Mouse (Mus musculus) heart, embryonic 11.5 days (tissue): ENCODE measurements around the gene Akt2. TPM values are rescaled to one million over a fixed set of nuclear protein-coding genes. Genes with fewer than 3 reads are reported as not detected.

Experiments used
- ATAC-seq: fragments of 200-750 bp; cut with Nextera tagmentation; replicated peaks from 2 replicates; pipeline ENCODE4 v1.8.0; 2017; ENCODE audit warnings: moderate library complexity; ENCODE audit not compliant: insufficient number of reproducible peaks, low FRiP score, low TSS enrichment
- H3K27ac ChIP-seq: fragments of 300-500 bp; sonication (generic); 2 replicates; pipeline ENCODE4 v1.5.1; 2014; ENCODE audit warnings: mild to moderate bottlenecking, low read depth, low read length
- H3K27me3 ChIP-seq: fragments of 300-500 bp; sonication (generic); 2 replicates; pipeline ENCODE4 v1.6.1; 2014; ENCODE audit warnings: mild to moderate bottlenecking, low read length, mixed read lengths; ENCODE audit not compliant: control insufficient read depth, insufficient read depth
- H3K36me3 ChIP-seq: fragments of 300-500 bp; sonication (generic); 2 replicates; pipeline ENCODE4 v1.6.1; 2014; ENCODE audit warnings: mild to moderate bottlenecking, low read length, moderate library complexity, mixed read lengths; ENCODE audit not compliant: control insufficient read depth, insufficient read depth
- H3K4me1 ChIP-seq: fragments of 300-500 bp; sonication (generic); 2 replicates; pipeline ENCODE4 v1.6.1; 2014; ENCODE audit warnings: low read length; ENCODE audit not compliant: control insufficient read depth, insufficient read depth
- H3K4me2 ChIP-seq: fragments of 300-500 bp; sonication (generic); 2 replicates; pipeline ENCODE4 v1.6.1; 2014; ENCODE audit warnings: mild to moderate bottlenecking, moderate library complexity
- H3K4me3 ChIP-seq: fragments of 300-500 bp; sonication (generic); 2 replicates; pipeline ENCODE4 v1.5.1; 2014; ENCODE audit warnings: low read depth, low read length
- H3K9ac ChIP-seq: fragments of 300-500 bp; sonication (generic); 2 replicates; pipeline ENCODE4 v1.6.1; 2014; ENCODE audit warnings: mild to moderate bottlenecking, low read depth, low read length, moderate library complexity
- H3K9me3 ChIP-seq: fragments of 300-500 bp; sonication (generic); replicated peaks from 2 replicates; pipeline ENCODE4 v1.6.1; 2016; ENCODE audit warnings: low read length; ENCODE audit not compliant: control insufficient read depth
- WGBS: fragments of 180-500 bp; shearing (Covaris S2); extraction: QIAGEN DNeasy Blood & Tissue Kit; methylation state at CpG from one replicate; pipeline ENCODE4 v1.1.7; 2014; ENCODE audit not compliant: insufficient replicate concordance; 5-methylcytosine and 5-hydroxymethylcytosine counted together
- polyA plus RNA-seq: library from polyadenylated mRNA; unstranded; fragments of >200 nt; fragmentation: Nextera tagmentation; extraction: Ambion mirVana; gene quantifications from 2 replicates; pipeline ENCODE4 v1.2.1, GENCODE M21; 2014

The Akt2 gene
- polyA plus RNA-seq, 1 experiment from 2014 or later, result 72.1 TPM

GRCm38 (mm10) chr7:27654607-27655276, 63.4 kb downstream of the Akt2 start:
- peaks cover 9% of the 10 kb centered on the region for H3K4me1 ChIP-seq
- ATAC-seq, result no peak
- H3K4me2 ChIP-seq, result no peak overlapping the region

GRCm38 (mm10) chr7:27655545-27655944, 64.2 kb downstream of the Akt2 start:
- no peak overlapping the region for H3K4me3 ChIP-seq
- peaks cover 84% of the 10 kb centered on the region for H3K27me3 ChIP-seq
- WGBS, result 18% methylated on average over 11 of the region's 11 CpGs
- H3K9ac ChIP-seq, result no peak overlapping the region
- no peak overlapping the region for H3K27ac ChIP-seq
- H3K4me1 ChIP-seq, result peaks cover 9% of the 10 kb centered on the region
- H3K36me3 ChIP-seq, result no peaks in the 10 kb centered on the region; the same call in 1 of the 2 replicates
- no peak overlapping the region for H3K4me2 ChIP-seq
- no peaks in the 10 kb centered on the region for H3K9me3 ChIP-seq
- no peak for ATAC-seq

More at GRCm38 (mm10) chr7:27654607-27655276, 63.4 kb downstream of the Akt2 start:
- Histone ChIP-seq H3K9ac (no peak overlapping the region), H3K4me3 (no peak overlapping the region), H3K9me3 (no peaks in the 10 kb centered on the region), H3K27me3 (peaks cover 86% of the 10 kb centered on the region), H3K27ac (no peak overlapping the region), H3K36me3 (no peaks in the 10 kb centered on the region; the same call in 1 of the 2 replicates)
- 51% methylated on average over 20 of the region's 20 CpGs for WGBS

- no peak overlapping the region for H3K4me2 ChIP-seq
- peaks cover 84% of the 10 kb centered on the region for H3K27me3 ChIP-seq
- no peak overlapping the region for H3K4me3 ChIP-seq
- H3K4me1 ChIP-seq, result peaks cover 9% of the 10 kb centered on the region
- 83% methylated on average over 16 of the region's 16 CpGs for WGBS
- H3K9me3 ChIP-seq, result no peaks in the 10 kb centered on the region
- ATAC-seq, result no peak
- no peak overlapping the region for H3K27ac ChIP-seq
- H3K36me3 ChIP-seq, result no peaks in the 10 kb centered on the region; the same call in 1 of the 2 replicates
- H3K9ac ChIP-seq, result no peak overlapping the region
Observed at GRCm38 (mm10) chr7:27656600-27656999, 65.2 kb downstream of the Akt2 start.

GRCm38 (mm10) chr7:27657824-27658395, 66.6 kb downstream of the Akt2 start:
- Histone ChIP-seq H3K27me3 (peaks cover 76% of the 10 kb centered on the region), H3K36me3 (no peaks in the 10 kb centered on the region; the same call in 1 of the 2 replicates), H3K9ac (no peak overlapping the region; the same call in 1 of the 2 replicates), H3K4me3 (peak overlapping the region; percentile 12; the same call in 1 of the 2 replicates), H3K4me2 (peak overlapping the region; percentile 37), H3K9me3 (no peaks in the 10 kb centered on the region), H3K4me1 (peaks cover 9% of the 10 kb centered on the region), H3K27ac (no peak overlapping the region)
- 13% methylated on average over 53 of the region's 53 CpGs for WGBS
- no peak for ATAC-seq

GRCm38 (mm10) chr7:27658712-27659663, 67.6 kb downstream of the Akt2 start:
- peaks cover 9% of the 10 kb centered on the region for H3K4me1 ChIP-seq
- WGBS, result 34% methylated on average over 14 of the region's 14 CpGs
- no peaks in the 10 kb centered on the region; the same call in 1 of the 2 replicates for H3K36me3 ChIP-seq
- H3K9ac ChIP-seq, result no peak overlapping the region
- H3K27ac ChIP-seq, result no peak overlapping the region
- H3K27me3 ChIP-seq, result peaks cover 69% of the 10 kb centered on the region
- ATAC-seq, result no peak
- no peak overlapping the region for H3K4me2 ChIP-seq
- no peak overlapping the region for H3K4me3 ChIP-seq
- no peaks in the 10 kb centered on the region for H3K9me3 ChIP-seq

GRCm38 (mm10) chr7:27662038-27662437, 70.7 kb downstream of the Akt2 start:
- Histone ChIP-seq H3K4me1 (peaks cover 9% of the 10 kb centered on the region), H3K27ac (no peak overlapping the region), H3K36me3 (no peaks in the 10 kb centered on the region; the same call in none of the 2 replicates), H3K9ac (no peak overlapping the region), H3K27me3 (peaks cover 55% of the 10 kb centered on the region), H3K9me3 (no peaks in the 10 kb centered on the region), H3K4me2 (no peak overlapping the region), H3K4me3 (no peak overlapping the region)
- no peak for ATAC-seq
- 75% methylated on average over 4 of the region's 4 CpGs for WGBS

GRCm38 (mm10) chr7:27673064-27673574, 81.8 kb downstream of the Akt2 start:
- Histone ChIP-seq H3K27ac (no peak overlapping the region), H3K9me3 (no peaks in the 10 kb centered on the region), H3K36me3 (no peaks in the 10 kb centered on the region), H3K27me3 (no peaks in the 10 kb centered on the region), H3K4me3 (peak overlapping the region; percentile 81), H3K4me2 (peak overlapping the region; percentile 100), H3K9ac (peak overlapping the region; percentile 84), H3K4me1 (peaks cover 8% of the 10 kb centered on the region)
- 54% methylated on average over 9 of the region's 9 CpGs for WGBS
- no peak for ATAC-seq

GRCm38 (mm10) chr7:27673575-27674131, 82.3 kb downstream of the Akt2 start:
- peaks cover 8% of the 10 kb centered on the region for H3K4me1 ChIP-seq
- 2% methylated on average over 50 of the region's 52 CpGs for WGBS
- ATAC-seq, result peak; percentile 37; the same call in 1 of the 2 replicates
- H3K9ac ChIP-seq, result peak overlapping the region; percentile 84
- H3K9me3 ChIP-seq, result no peaks in the 10 kb centered on the region
- peak overlapping the region; percentile 100 for H3K4me2 ChIP-seq
- no peaks in the 10 kb centered on the region for H3K36me3 ChIP-seq
- peak overlapping the region; percentile 81 for H3K4me3 ChIP-seq
- H3K27ac ChIP-seq, result no peak overlapping the region
- H3K27me3 ChIP-seq, result no peaks in the 10 kb centered on the region
